Mouse (Mus musculus) MEL (cell line): ENCODE measurements around the gene Tnfrsf19.

Source experiments
- CHD2 ChIP-seq: IDR thresholded peaks from 2 replicates; pipeline ENCODE4 v1.6.1; 2011; ENCODE audit warnings: low read length, improper control_type of control experiment
- CTCF ChIP-seq, 3 experiments: IDR thresholded peaks in 2 of 3; conservative IDR thresholded peaks in 1 of 3; 2 replicates each; pipeline ENCODE4 v1.5.1; 2011 to 2012; ENCODE audit warnings: low read length in 3 of 3, low read depth in 2 of 3, mild to moderate bottlenecking in 2 of 3, improper control_type of control experiment in 1 of 3, inconsistent platforms in 1 of 3, mixed read lengths in 1 of 3, moderate library complexity in 1 of 3; ENCODE audit not compliant: control insufficient read depth in 1 of 3, insufficient read depth in 1 of 3, poor library complexity in 1 of 3, severe bottlenecking in 1 of 3
- E2F4 ChIP-seq: IDR thresholded peaks from 2 replicates; pipeline ENCODE4 v1.6.1; 2011; ENCODE audit warnings: low read depth, low read length, improper control_type of control experiment, borderline replicate concordance
- EP300 ChIP-seq, 2 experiments: IDR thresholded peaks; 2 replicates each; pipeline ENCODE4 v1.6.1; 2011; ENCODE audit warnings: improper control_type of control experiment in 2 of 2, low read length in 2 of 2, low read depth in 1 of 2, mild to moderate bottlenecking in 1 of 2
- HCFC1 ChIP-seq: IDR thresholded peaks from 2 replicates; pipeline ENCODE4 v1.6.1; 2012; ENCODE audit warnings: low read depth, mild to moderate bottlenecking, inconsistent platforms, low read length, improper control_type of control experiment, moderate library complexity
- MAFK ChIP-seq: IDR thresholded peaks from 2 replicates; pipeline ENCODE4 v1.6.1; 2011; ENCODE audit warnings: low read depth, mild to moderate bottlenecking, low read length, improper control_type of control experiment, borderline replicate concordance
- MAX ChIP-seq: IDR thresholded peaks from 2 replicates; pipeline ENCODE4 v1.6.1; 2011; ENCODE audit warnings: low read length, improper control_type of control experiment
- MXI1 ChIP-seq: IDR thresholded peaks from 2 replicates; pipeline ENCODE4 v1.6.1; 2011; ENCODE audit warnings: mild to moderate bottlenecking, low read depth, low read length, improper control_type of control experiment
- MYB ChIP-seq: IDR thresholded peaks from 2 replicates; pipeline ENCODE4 v1.6.1; 2011; ENCODE audit warnings: mild to moderate bottlenecking, low read depth, low read length, improper control_type of control experiment
- POLR2A ChIP-seq, 2 experiments: IDR thresholded peaks; 2 replicates each; pipeline ENCODE4 v1.6.1; 2011 to 2012; ENCODE audit warnings: low read length in 2 of 2, mild to moderate bottlenecking in 2 of 2, control low read depth in 1 of 2, improper control_type of control experiment in 1 of 2, low read depth in 1 of 2, moderate library complexity in 1 of 2; ENCODE audit not compliant: control insufficient read depth in 1 of 2, insufficient read depth in 1 of 2, poor library complexity in 1 of 2
- SMC3 ChIP-seq: IDR thresholded peaks from 2 replicates; pipeline ENCODE4 v1.6.1; 2011; ENCODE audit warnings: low read depth, low read length, improper control_type of control experiment

DNA sequence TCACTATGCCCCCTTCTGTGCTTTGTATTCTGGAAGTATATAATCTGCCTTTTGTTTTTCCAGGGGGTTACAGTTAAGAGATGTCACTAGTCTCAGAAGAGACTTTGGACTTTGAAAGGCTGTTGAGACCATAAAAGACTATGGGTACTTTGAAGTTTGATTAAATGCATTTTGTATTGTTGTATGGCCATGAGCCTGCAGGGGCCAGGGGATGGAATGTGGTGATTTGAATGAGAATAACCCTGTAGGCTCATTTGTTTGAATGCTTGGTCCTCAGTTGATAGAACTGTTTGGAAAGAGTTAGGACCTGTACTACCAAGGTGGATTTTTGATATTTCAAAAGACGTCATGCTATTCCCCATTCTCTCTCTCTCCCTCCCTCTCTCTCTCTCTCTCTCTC lies 120.3 kb downstream of the Tnfrsf19 start:
- TF ChIP-seq POLR2A (IDR thresholded peaks at IDR 0.05; ENCODE audit: control insufficient read depth in 1 of 2, insufficient read depth in 1 of 2, low read depth in 1 of 2, low read length in 2 of 2, poor library complexity in 1 of 2) (no peak), CHD2 (no peak), MXI1 (no peak), E2F4 (no peak), SMC3 (no peak), EP300 (IDR thresholded peaks at IDR 0.05; ENCODE audit: low read depth in 1 of 2, low read length in 2 of 2) (no peak), CTCF (IDR thresholded peaks at IDR 0.05 in 2 of 3, conservative IDR thresholded peaks at IDR 0.05 in 1 of 3; ENCODE audit: control insufficient read depth in 1 of 3, insufficient read depth in 1 of 3, low read depth in 2 of 3, low read length in 3 of 3, poor library complexity in 1 of 3, severe bottlenecking in 1 of 3) (no peak), MAX (no peak), MAFK (no peak), HCFC1 (no peak), MYB (no peak)
